Mouse (Mus musculus): Measurements from ENCODE around the gene Elovl2. TPM values are rescaled to one million over a fixed set of nuclear protein-coding genes. Genes with fewer than 3 reads are reported as not detected.

The Elovl2 gene
- polyA plus RNA-seq, 1 experiment from 2014 or later, result 4.1 TPM

- 91% methylated on average over 15 of the region's 15 CpGs for WGBS
- H3K27me3 ChIP-seq, result no peaks in the 10 kb centered on the region
These were observed 12.0 kb upstream of the Elovl2 start for GRCm38 (mm10) chr13:41232209-41232608.

GRCm38 (mm10) chr13:41231389-41231983, 11.3 kb upstream of the Elovl2 start:
- no peak for ATAC-seq (ENCODE audit: insufficient number of reproducible peaks, low FRiP score, low TSS enrichment, low read depth)
- no peaks in the 10 kb centered on the region for H3K4me1 ChIP-seq
- H3K4me3 ChIP-seq (replicated peaks), result no peak overlapping the region
- 83% methylated on average over 12 of the region's 12 CpGs for WGBS
- no peaks in the 10 kb centered on the region for H3K36me3 ChIP-seq
- H3K4me2 ChIP-seq (replicated peaks), result no peak overlapping the region
- no peak overlapping the region for H3K27ac ChIP-seq (replicated peaks)
- no peak overlapping the region for H3K9ac ChIP-seq
- H3K27me3 ChIP-seq, result no peaks in the 10 kb centered on the region
- no peaks in the 10 kb centered on the region for H3K9me3 ChIP-seq (replicated peaks)

More at GRCm38 (mm10) chr13:41232209-41232608, 12.0 kb upstream of the Elovl2 start:
- no peak overlapping the region for H3K27ac ChIP-seq (replicated peaks)
- no peak overlapping the region for H3K9ac ChIP-seq
- H3K9me3 ChIP-seq (replicated peaks), result no peaks in the 10 kb centered on the region
- ATAC-seq (ENCODE audit: insufficient number of reproducible peaks, low FRiP score, low TSS enrichment, low read depth), result no peak
- H3K4me1 ChIP-seq, result no peaks in the 10 kb centered on the region
- H3K36me3 ChIP-seq, result no peaks in the 10 kb centered on the region
- no peak overlapping the region for H3K4me3 ChIP-seq (replicated peaks)
- H3K4me2 ChIP-seq (replicated peaks), result no peak overlapping the region

GRCm38 (mm10) chr13:41230256-41230655, 10.1 kb upstream of the Elovl2 start:
- WGBS, result 83% methylated on average over 5 of the region's 5 CpGs
- Histone ChIP-seq H3K9ac (no peak overlapping the region), H3K9me3 (replicated peaks) (no peaks in the 10 kb centered on the region), H3K27ac (replicated peaks) (no peak overlapping the region), H3K4me1 (no peaks in the 10 kb centered on the region), H3K4me2 (replicated peaks) (no peak overlapping the region), H3K4me3 (replicated peaks) (no peak overlapping the region), H3K27me3 (no peaks in the 10 kb centered on the region), H3K36me3 (no peaks in the 10 kb centered on the region)
- no peak for ATAC-seq (ENCODE audit: insufficient number of reproducible peaks, low FRiP score, low TSS enrichment, low read depth)

- H3K4me3 ChIP-seq (replicated peaks), result no peak overlapping the region
- H3K9ac ChIP-seq, result no peak overlapping the region
- no peaks in the 10 kb centered on the region for H3K9me3 ChIP-seq (replicated peaks)
- H3K4me2 ChIP-seq (replicated peaks), result no peak overlapping the region
- H3K27me3 ChIP-seq, result no peaks in the 10 kb centered on the region
- no peak for ATAC-seq (ENCODE audit: insufficient number of reproducible peaks, low FRiP score, low TSS enrichment, low read depth)
- H3K27ac ChIP-seq (replicated peaks), result no peak overlapping the region
- 87% methylated on average over 5 of the region's 5 CpGs for WGBS
- H3K36me3 ChIP-seq, result no peaks in the 10 kb centered on the region
- H3K4me1 ChIP-seq, result no peaks in the 10 kb centered on the region
These were observed 7.9 kb upstream of the Elovl2 start for GRCm38 (mm10) chr13:41228060-41228459.

GRCm38 (mm10) chr13:41226513-41226912, 6.3 kb upstream of the Elovl2 start:
- Histone ChIP-seq H3K36me3 (no peaks in the 10 kb centered on the region), H3K9ac (no peak overlapping the region), H3K9me3 (replicated peaks) (no peaks in the 10 kb centered on the region; the same call in 1 of the 2 replicates), H3K27ac (replicated peaks) (no peak overlapping the region), H3K27me3 (no peaks in the 10 kb centered on the region), H3K4me2 (replicated peaks) (no peak overlapping the region), H3K4me1 (no peaks in the 10 kb centered on the region), H3K4me3 (replicated peaks) (no peak overlapping the region)
- WGBS, result 72% methylated on average over 5 of the region's 5 CpGs
- no peak for ATAC-seq (ENCODE audit: insufficient number of reproducible peaks, low FRiP score, low TSS enrichment, low read depth)

GRCm38 (mm10) chr13:41219687-41220303, 410 bp downstream of the Elovl2 start:
- H3K36me3 ChIP-seq, result no peaks in the 10 kb centered on the region
- H3K27me3 ChIP-seq, result no peaks in the 10 kb centered on the region
- no peak; the same call in 1 of the 2 replicates for ATAC-seq (ENCODE audit: insufficient number of reproducible peaks, low FRiP score, low TSS enrichment, low read depth)
- H3K4me2 ChIP-seq (replicated peaks), result peak overlapping the region; percentile 77
- WGBS, result 2% methylated on average over 39 of the region's 39 CpGs
- no peaks in the 10 kb centered on the region for H3K4me1 ChIP-seq
- no peak overlapping the region for H3K27ac ChIP-seq (replicated peaks)
- no peaks in the 10 kb centered on the region; the same call in 1 of the 2 replicates for H3K9me3 ChIP-seq (replicated peaks)
- peak overlapping the region; percentile 59 for H3K4me3 ChIP-seq (replicated peaks)
- H3K9ac ChIP-seq, result peak overlapping the region; percentile 23; the same call in 1 of the 2 replicates

GRCm38 (mm10) chr13:41219056-41219455, 1.1 kb downstream of the Elovl2 start:
- Histone ChIP-seq H3K9ac (no peak overlapping the region), H3K4me1 (no peaks in the 10 kb centered on the region), H3K36me3 (no peaks in the 10 kb centered on the region), H3K9me3 (replicated peaks) (no peaks in the 10 kb centered on the region; the same call in 1 of the 2 replicates), H3K4me3 (replicated peaks) (no peak overlapping the region), H3K27ac (replicated peaks) (no peak overlapping the region), H3K27me3 (no peaks in the 10 kb centered on the region), H3K4me2 (replicated peaks) (no peak overlapping the region)
- WGBS, result 35% methylated on average over 1 of the region's 1 CpGs
- no peak for ATAC-seq (ENCODE audit: insufficient number of reproducible peaks, low FRiP score, low TSS enrichment, low read depth)

GRCm38 (mm10) chr13:41216236-41216635, 4.0 kb downstream of the Elovl2 start:
- H3K4me1 ChIP-seq, result peaks cover 7% of the 10 kb centered on the region; the same call in 1 of the 2 replicates
- no peak for ATAC-seq (ENCODE audit: insufficient number of reproducible peaks, low FRiP score, low TSS enrichment, low read depth)
- WGBS, result 77% methylated on average over 3 of the region's 3 CpGs
- H3K9me3 ChIP-seq (replicated peaks), result no peaks in the 10 kb centered on the region
- no peaks in the 10 kb centered on the region for H3K36me3 ChIP-seq
- H3K27ac ChIP-seq (replicated peaks), result no peak overlapping the region
- H3K4me3 ChIP-seq (replicated peaks), result no peak overlapping the region
- H3K9ac ChIP-seq, result no peak overlapping the region
- H3K27me3 ChIP-seq, result no peaks in the 10 kb centered on the region
- H3K4me2 ChIP-seq (replicated peaks), result no peak overlapping the region

- no peak overlapping the region for H3K27ac ChIP-seq (replicated peaks)
- no peak overlapping the region for H3K4me2 ChIP-seq (replicated peaks)
- H3K27me3 ChIP-seq, result no peaks in the 10 kb centered on the region
- no peak overlapping the region for H3K4me3 ChIP-seq (replicated peaks)
- no peaks in the 10 kb centered on the region for H3K36me3 ChIP-seq
- H3K9me3 ChIP-seq (replicated peaks), result no peaks in the 10 kb centered on the region
- H3K9ac ChIP-seq, result no peak overlapping the region
- ATAC-seq (ENCODE audit: insufficient number of reproducible peaks, low FRiP score, low TSS enrichment, low read depth), result no peak
- WGBS, result 74% methylated on average over 6 of the region's 6 CpGs
- peaks cover 7% of the 10 kb centered on the region; the same call in 1 of the 2 replicates for H3K4me1 ChIP-seq
These were observed 4.5 kb downstream of the Elovl2 start for GRCm38 (mm10) chr13:41215669-41216068.

- Histone ChIP-seq H3K9ac (no peak overlapping the region), H3K4me3 (replicated peaks) (no peak overlapping the region), H3K9me3 (replicated peaks) (no peaks in the 10 kb centered on the region), H3K27me3 (no peaks in the 10 kb centered on the region), H3K27ac (replicated peaks) (0 out of 2 replicates have a peak overlapping the region, but pooled peaks have one; percentile 4), H3K4me1 (peaks cover 7% of the 10 kb centered on the region; the same call in 1 of the 2 replicates), H3K4me2 (replicated peaks) (no peak overlapping the region), H3K36me3 (no peaks in the 10 kb centered on the region)
- no peak for ATAC-seq (ENCODE audit: insufficient number of reproducible peaks, low FRiP score, low TSS enrichment, low read depth)
- 50% methylated on average over 6 of the region's 6 CpGs for WGBS
These were observed 7.5 kb downstream of the Elovl2 start for GRCm38 (mm10) chr13:41212558-41213322.

- 61% methylated on average over 4 of the region's 4 CpGs for WGBS
- no peak overlapping the region for H3K4me3 ChIP-seq (replicated peaks)
- ATAC-seq (ENCODE audit: insufficient number of reproducible peaks, low FRiP score, low TSS enrichment, low read depth), result no peak
- H3K9ac ChIP-seq, result no peak overlapping the region
- H3K4me2 ChIP-seq (replicated peaks), result no peak overlapping the region
- no peaks in the 10 kb centered on the region for H3K27me3 ChIP-seq
- H3K27ac ChIP-seq (replicated peaks), result no peak overlapping the region
- H3K36me3 ChIP-seq, result no peaks in the 10 kb centered on the region
- peaks cover 7% of the 10 kb centered on the region; the same call in 1 of the 2 replicates for H3K4me1 ChIP-seq
- H3K9me3 ChIP-seq (replicated peaks), result no peaks in the 10 kb centered on the region
These were observed 8.9 kb downstream of the Elovl2 start for GRCm38 (mm10) chr13:41211276-41211675.

Measured in embryonic facial prominence, embryonic 15.5 days (tissue).